Mouse (Mus musculus): ENCODE data around the gene Mylk4. TPM values are rescaled to one million over a fixed set of nuclear protein-coding genes. Genes with fewer than 3 reads are reported as not detected.

Mylk4 gene
- polyA plus RNA-seq, 2 experiments = 0.01 to 0.08 TPM

DNA sequence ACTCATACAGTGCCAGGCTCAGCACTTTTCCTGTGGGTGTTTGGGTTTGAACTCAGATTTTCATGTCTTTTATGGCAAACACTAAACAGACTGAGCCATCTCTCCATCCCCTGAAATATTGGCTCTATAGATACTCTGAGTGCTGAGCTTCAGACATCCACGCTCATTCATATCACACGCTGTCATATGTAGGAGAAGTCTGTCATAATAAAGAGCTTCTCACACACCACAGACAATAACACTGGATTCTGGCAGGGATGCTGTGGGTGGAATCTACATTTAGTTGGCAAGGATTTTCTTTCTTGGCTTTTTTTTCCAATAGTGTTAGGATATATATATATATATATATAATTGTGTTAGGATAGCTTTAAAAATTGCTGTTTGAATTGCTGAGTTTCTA lies 126.2 kb downstream of the Mylk4 start:
- Histone ChIP-seq H3K27me3 (ENCODE audit: control insufficient read depth, insufficient read depth, low read length) (no peaks in the 10 kb centered on the region), H3K36me3 (replicated peaks; ENCODE audit: control insufficient read depth, insufficient read depth, low read depth) (no peaks in the 10 kb centered on the region), H3K9me3 (ENCODE audit: control insufficient read depth, low read length) (no peaks in the 10 kb centered on the region), H3K4me1 (replicated peaks; ENCODE audit: control insufficient read depth in 2 of 2, insufficient read depth in 2 of 2, low read length in 1 of 2) (no peaks in the 10 kb centered on the region), H3K4me3 (ENCODE audit: insufficient read depth in 1 of 2, low read depth in 2 of 2, low read length in 2 of 2) (no peak overlapping the region), H3K9ac (replicated peaks) (no peak overlapping the region), H3K4me2 (ENCODE audit: low read depth) (no peak overlapping the region), H3K27ac (no peak overlapping the region)
- DNase-seq (ENCODE audit: low read depth in 3 of 3, low spot score in 3 of 3) = no peak
- WGBS (ENCODE audit: insufficient replicate concordance) = 81% methylated on average over 2 of the region's 2 CpGs
- no peak for ATAC-seq (ENCODE audit: insufficient read depth)
- TF ChIP-seq CTCF (IDR thresholded peaks at IDR 0.05; ENCODE audit: low read depth) = no peak
- TF ChIP-seq EP300 (IDR thresholded peaks at IDR 0.05; ENCODE audit: low read depth) = no peak

Other genes with a start within 250 kb of the Mylk4 start
- 13.2 and 16.3 TPM in 2 replicates for gene Wrnip1, start 18.1 kb upstream of the Mylk4 start, polyA plus RNA-seq (2012; rRNA removed)
- 6.0 and 8.2 TPM in 2 replicates for gene Wrnip1, start 18.1 kb upstream of the Mylk4 start, polyA plus RNA-seq (2014; fragmentation: Nextera tagmentation; extraction: Ambion mirVana)
- gene D930007J09Rik, start 18.9 kb upstream of the Mylk4 start, polyA plus RNA-seq (2012; rRNA removed) = not detected in 2 replicates
- gene D930007J09Rik, start 18.9 kb upstream of the Mylk4 start, polyA plus RNA-seq (2014; fragmentation: Nextera tagmentation; extraction: Ambion mirVana) = not detected in 2 replicates
- 3.9 and 8.0 TPM in 2 replicates for gene Serpinb1a, start 67.2 kb upstream of the Mylk4 start, polyA plus RNA-seq (2012; rRNA removed)
- gene Serpinb1a, start 67.2 kb upstream of the Mylk4 start, polyA plus RNA-seq (2014; fragmentation: Nextera tagmentation; extraction: Ambion mirVana) = 21.2 and 32.4 TPM in 2 replicates
- 0.04 TPM in 1 of 2 replicates, not detected in the other for gene Serpinb1c, start 114.3 kb upstream of the Mylk4 start, polyA plus RNA-seq (2012; rRNA removed)
- gene Serpinb1c, start 114.3 kb upstream of the Mylk4 start, polyA plus RNA-seq (2014; fragmentation: Nextera tagmentation; extraction: Ambion mirVana) = not detected in 2 replicates
- 2.2 and 4.2 TPM in 2 replicates for gene Serpinb6b, start 181.3 kb upstream of the Mylk4 start, polyA plus RNA-seq (2012; rRNA removed)
- gene Serpinb6b, start 181.3 kb upstream of the Mylk4 start, polyA plus RNA-seq (2014; fragmentation: Nextera tagmentation; extraction: Ambion mirVana) = 5.3 and 5.5 TPM in 2 replicates
- 0.77 and 1.0 TPM in 2 replicates for gene Serpinb9, start 219.3 kb upstream of the Mylk4 start, polyA plus RNA-seq (2012; rRNA removed)
- gene Serpinb9, start 219.3 kb upstream of the Mylk4 start, polyA plus RNA-seq (2014; fragmentation: Nextera tagmentation; extraction: Ambion mirVana) = 2.5 and 2.7 TPM in 2 replicates
- gene Serpinb9b, start 243.5 kb upstream of the Mylk4 start, polyA plus RNA-seq (2012; rRNA removed) = 0.02 and 0.04 TPM in 2 replicates
- not detected in 2 replicates for gene Serpinb9b, start 243.5 kb upstream of the Mylk4 start, polyA plus RNA-seq (2014; fragmentation: Nextera tagmentation; extraction: Ambion mirVana)